Mouse (Mus musculus) layer of hippocampus, postnatal 10 days (tissue): ENCODE data around the gene Fads3. TPM values are rescaled to one million over a fixed set of nuclear protein-coding genes. Genes with fewer than 3 reads are reported as not detected.

Source experiments
- DNase-seq, 2 experiments: peaks; one replicate each; pipeline ENCODE4 v3.0.0; 2021; ENCODE audit warnings: low spot score in 2 of 2
- total RNA-seq, 2 experiments: library from RNA; stranded (reverse); gene quantifications; 2 replicates each; pipeline ENCODE4 v1.2.3; 2021

The Fads3 gene
- total RNA-seq, 2 experiments from 2014 or later: 49.1 to 54.6 TPM

- DNase-seq: no peak
Measured at GRCm38 (mm10) chr19:10066189-10066500, 24.8 kb downstream of the Fads3 start.

- no peak for DNase-seq
Measured at GRCm38 (mm10) chr19:10066502-10066901, 25.1 kb downstream of the Fads3 start.

GRCm38 (mm10) chr19:10067701-10068100 is 26.3 kb downstream of the Fads3 start:
- peak in 1 of 2 experiments; percentile 54 for DNase-seq

GRCm38 (mm10) chr19:10070186-10070980 is 29.0 kb downstream of the Fads3 start:
- no peak for DNase-seq

GRCm38 (mm10) chr19:10071166-10071565 is 29.8 kb downstream of the Fads3 start:
- DNase-seq: peak; percentile 65 to 67

GRCm38 (mm10) chr19:10071892-10072291 is 30.5 kb downstream of the Fads3 start:
- DNase-seq: no peak

- no peak for DNase-seq
Measured at GRCm38 (mm10) chr19:10073145-10073544, 31.8 kb downstream of the Fads3 start.

- DNase-seq: no peak
Measured at GRCm38 (mm10) chr19:10078392-10078791, 37.0 kb downstream of the Fads3 start.

GRCm38 (mm10) chr19:10080384-10080783 is 39.0 kb downstream of the Fads3 start:
- no peak for DNase-seq

GRCm38 (mm10) chr19:10082105-10082504 is 40.7 kb downstream of the Fads3 start:
- DNase-seq: no peak

GRCm38 (mm10) chr19:10085454-10085853 is 44.1 kb downstream of the Fads3 start:
- DNase-seq: no peak

GRCm38 (mm10) chr19:10086976-10087375 is 45.6 kb downstream of the Fads3 start:
- DNase-seq: no peak

GRCm38 (mm10) chr19:10093829-10094228 is 52.5 kb downstream of the Fads3 start:
- DNase-seq: no peak

- no peak for DNase-seq
Measured at GRCm38 (mm10) chr19:10094695-10095094, 53.3 kb downstream of the Fads3 start.

- no peak for DNase-seq
Measured at GRCm38 (mm10) chr19:10096371-10096876, 55.1 kb downstream of the Fads3 start.

- no peak for DNase-seq
Measured at GRCm38 (mm10) chr19:10097826-10098225, 56.5 kb downstream of the Fads3 start.

- peak; percentile 86 to 90 for DNase-seq
Measured at GRCm38 (mm10) chr19:10100631-10101071, 59.3 kb downstream of the Fads3 start.

GRCm38 (mm10) chr19:10101341-10102053 is 60.1 kb downstream of the Fads3 start, which contains the start of gene Fads2:
TSS of gene Fads2 (minus strand) at chr19:10101746.
- peak; percentile 93 to 95 for DNase-seq

- DNase-seq: no peak
Measured at GRCm38 (mm10) chr19:10102054-10102700, 60.8 kb downstream of the Fads3 start.

GRCm38 (mm10) chr19:10104234-10104633 is 62.9 kb downstream of the Fads3 start:
- peak; percentile 58 to 61 for DNase-seq

GRCm38 (mm10) chr19:10105034-10105493 is 63.7 kb downstream of the Fads3 start:
- DNase-seq: no peak

GRCm38 (mm10) chr19:10106634-10107033 is 65.3 kb downstream of the Fads3 start:
- no peak for DNase-seq
